Mouse (Mus musculus): Measurements from ENCODE around the gene Gtpbp3.

DNA sequence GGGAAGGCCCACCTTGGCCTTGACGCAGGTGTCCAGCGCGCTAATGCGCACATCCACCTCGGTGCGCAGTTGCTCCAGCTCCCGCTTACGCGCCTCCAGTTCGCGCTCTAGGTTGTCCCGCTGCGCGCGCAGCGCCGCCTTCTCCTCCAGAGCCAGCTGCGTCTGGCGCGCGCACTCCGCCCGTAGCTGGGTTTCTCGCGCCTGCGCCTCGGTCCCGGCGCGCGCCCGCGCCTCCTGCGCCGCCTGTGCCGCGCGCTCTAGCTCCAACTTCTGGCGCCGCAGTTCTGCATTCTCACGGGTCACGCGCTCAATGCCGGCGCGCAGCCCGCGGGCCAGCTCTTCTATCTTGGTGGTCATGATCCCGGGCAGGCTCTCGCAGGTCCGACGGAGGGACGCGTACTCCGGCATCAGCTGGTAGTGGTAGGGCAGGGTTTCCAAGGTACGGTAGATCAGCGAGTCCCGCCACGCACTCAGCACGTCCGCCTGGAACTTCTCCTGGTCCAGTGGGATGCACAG is 19.7 kb downstream of the Gtpbp3 start:
- TF ChIP-seq CTCF (IDR thresholded peaks at IDR 0.05; ENCODE audit: control insufficient read depth, insufficient read depth, insufficient replicate concordance, low read depth, low read length) (no peak), POLR2A (IDR thresholded peaks at IDR 0.05; ENCODE audit: control insufficient read depth, low read depth, low read length) (no peak)

Measured in testis, adult 2 months (tissue).